Mouse (Mus musculus) limb, embryonic 14.5 days (tissue): Measurements from ENCODE around the gene Supt7l. TPM values are rescaled to one million over a fixed set of nuclear protein-coding genes. Genes with fewer than 3 reads are reported as not detected.

Source experiments
- ATAC-seq: fragments of 200-750 bp; cut with Nextera tagmentation; 2 replicates; pipeline ENCODE4 v1.8.0; 2017; ENCODE audit warnings: low read depth, moderate number of reproducible peaks, moderate TSS enrichment; ENCODE audit not compliant: low FRiP score
- DNase-seq: peaks from one replicate; pipeline ENCODE4 v3.0.0-alpha.2; 2015; ENCODE audit warnings: low spot score
- H3K27ac ChIP-seq: fragments of 300-500 bp; sonication (generic); replicated peaks from 2 replicates; pipeline ENCODE4 v1.5.1; 2014; ENCODE audit warnings: low read depth, mild to moderate bottlenecking, low read length, moderate library complexity, mixed read lengths
- H3K27me3 ChIP-seq: fragments of 300-500 bp; sonication (generic); 2 replicates; pipeline ENCODE4 v1.6.1; 2014; ENCODE audit warnings: low read length, mixed read lengths; ENCODE audit not compliant: control insufficient read depth, insufficient read depth
- H3K36me3 ChIP-seq: fragments of 300-500 bp; sonication (generic); 2 replicates; pipeline ENCODE4 v1.6.1; 2014; ENCODE audit warnings: mild to moderate bottlenecking, low read length, moderate library complexity, mixed read lengths; ENCODE audit not compliant: control insufficient read depth, insufficient read depth
- H3K4me1 ChIP-seq: fragments of 300-500 bp; sonication (generic); 2 replicates; pipeline ENCODE4 v1.6.1; 2014; ENCODE audit warnings: antibody characterized with exemption, low read length, mixed read lengths; ENCODE audit not compliant: control insufficient read depth, insufficient read depth
- H3K4me2 ChIP-seq: fragments of 300-500 bp; sonication (generic); replicated peaks from 2 replicates; pipeline ENCODE4 v1.6.1; 2014; ENCODE audit warnings: low read depth, mild to moderate bottlenecking, low read length, moderate library complexity; ENCODE audit not compliant: severe bottlenecking
- H3K4me3 ChIP-seq: fragments of 300-500 bp; sonication (generic); replicated peaks from 2 replicates; pipeline ENCODE4 v1.5.1; 2014; ENCODE audit warnings: low read length
- H3K9ac ChIP-seq: fragments of 300-500 bp; sonication (generic); 2 replicates; pipeline ENCODE4 v1.6.1; 2014; ENCODE audit warnings: mild to moderate bottlenecking, low read depth, low read length, moderate library complexity; ENCODE audit not compliant: severe bottlenecking
- H3K9me3 ChIP-seq: fragments of 300-500 bp; sonication (generic); 2 replicates; pipeline ENCODE4 v1.6.1; 2016; ENCODE audit warnings: low read length; ENCODE audit not compliant: control insufficient read depth
- POLR2A ChIP-seq: fragments of 200-500 bp; IDR thresholded peaks from 2 replicates; pipeline ENCODE4 v1.8.0; 2012; ENCODE audit warnings: inconsistent platforms, mild to moderate bottlenecking, moderate library complexity, borderline replicate concordance; ENCODE audit not compliant: insufficient read depth, insufficient read length; ENCODE audit errors: extremely low read depth
- WGBS: fragments of 180-500 bp; shearing (Covaris S2); extraction: QIAGEN DNeasy Blood & Tissue Kit; methylation state at CpG from one replicate; pipeline ENCODE4 v1.1.7; 2014; 5-methylcytosine and 5-hydroxymethylcytosine counted together
- polyA plus RNA-seq, 2 experiments: library from polyadenylated mRNA; depleted of rRNA in 1 of 2; stranded (reverse) in 1 of 2; unstranded in 1 of 2; fragments of >200 nt; fragmentation: Nextera tagmentation in 1 of 2; extraction: Ambion mirVana in 1 of 2; gene quantifications; 2 replicates each; pipeline versions ENCODE4 v1.2.1 to v1.2.3; 2012 to 2014

Gene Supt7l
- polyA plus RNA-seq, 2 experiments: 11.4 to 18.0 TPM

DNA sequence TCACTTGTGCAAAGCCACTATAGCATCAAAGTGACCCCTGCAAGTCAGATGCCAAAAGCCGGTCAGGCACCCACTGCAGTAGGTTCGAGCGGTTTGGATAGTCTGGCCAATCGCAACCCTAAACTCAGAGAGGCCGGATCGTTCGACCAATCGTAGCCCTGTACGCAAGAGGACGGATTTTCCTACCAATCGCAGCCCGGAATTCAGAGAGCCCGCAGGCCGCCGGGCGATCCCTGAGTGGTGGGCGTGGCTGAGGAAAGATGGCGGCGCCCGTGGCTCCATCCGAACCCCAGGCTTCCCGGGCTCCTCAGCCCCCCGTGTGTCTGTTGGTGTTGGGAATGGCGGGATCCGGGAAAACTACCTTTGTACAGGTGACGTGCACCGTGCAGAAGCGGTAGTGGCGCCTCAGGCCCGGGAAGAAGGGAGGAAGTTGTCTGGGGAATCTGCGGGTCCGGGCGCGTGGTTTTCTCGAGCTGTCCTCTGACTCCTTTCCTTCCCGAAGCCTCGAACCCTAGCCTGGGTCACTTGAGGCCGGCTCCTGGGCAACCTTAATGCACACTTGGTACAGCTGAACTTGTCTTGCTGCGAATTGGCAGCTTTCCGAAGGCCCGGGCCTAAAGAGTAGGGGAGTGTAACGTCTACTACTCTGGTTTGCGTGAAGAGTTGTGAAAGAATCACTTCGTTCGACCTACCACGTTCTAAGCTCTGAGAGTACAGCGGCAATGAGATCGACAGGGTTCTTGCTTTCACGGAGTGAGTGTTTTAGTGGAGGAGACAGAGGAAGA lies 32.9 kb downstream of the Supt7l start, which contains the start of gene Gpn1:
TSS of gene Gpn1 (plus strand) at position 229 of the 785 bp plus-strand sequence.
- H3K4me2 ChIP-seq: peak within 1 kb of the TSS; percentile 79
- peak; percentile 100 for ATAC-seq
- H3K27ac ChIP-seq: no peak within 1 kb of the TSS
- peaks cover 37% of the 10 kb centered on the region for H3K36me3 ChIP-seq
- peak; percentile 95 for DNase-seq
- peaks cover 5% of the 10 kb centered on the region for H3K4me1 ChIP-seq
- no peaks in the 10 kb centered on the region for H3K27me3 ChIP-seq
- H3K9ac ChIP-seq: peak within 1 kb of the TSS; percentile 74
- peak; percentile 58; the same call in 1 of the 2 replicates for TF ChIP-seq POLR2A
- H3K9me3 ChIP-seq: no peaks in the 10 kb centered on the region
- peak within 1 kb of the TSS; percentile 90 for H3K4me3 ChIP-seq
- under 1% methylated on average over 49 of the region's 49 CpGs for WGBS

DNA sequence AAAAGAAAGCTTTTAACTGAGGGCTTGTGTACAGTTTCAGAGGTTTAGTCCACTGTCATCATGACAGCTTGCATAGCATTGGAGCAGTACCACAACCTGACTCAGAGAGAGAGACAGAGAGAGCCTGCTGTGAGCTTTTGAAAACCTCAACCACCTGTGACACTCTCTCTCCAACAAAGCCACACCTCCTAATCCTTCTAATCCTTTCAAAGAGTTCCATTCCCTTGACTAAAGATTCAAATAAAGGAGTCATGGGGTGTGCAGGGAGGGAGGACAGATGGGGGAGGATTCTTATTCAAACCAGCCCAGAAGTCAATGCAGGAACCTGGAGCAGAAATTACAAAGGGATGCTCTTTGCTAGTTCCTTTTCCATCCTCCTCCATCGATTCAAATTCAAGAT lies 35.6 kb downstream of the Supt7l start:
- Histone ChIP-seq H3K4me2 (no peak overlapping the region), H3K4me1 (peaks cover 5% of the 10 kb centered on the region), H3K27ac (no peak overlapping the region), H3K9ac (no peak overlapping the region), H3K36me3 (peaks cover 11% of the 10 kb centered on the region), H3K9me3 (no peaks in the 10 kb centered on the region), H3K27me3 (no peaks in the 10 kb centered on the region), H3K4me3 (no peak overlapping the region)
- DNase-seq (no peak), ATAC-seq (no peak)
- WGBS: 75% methylated on average over 1 of the region's 1 CpGs
- TF ChIP-seq POLR2A: no peak

DNA sequence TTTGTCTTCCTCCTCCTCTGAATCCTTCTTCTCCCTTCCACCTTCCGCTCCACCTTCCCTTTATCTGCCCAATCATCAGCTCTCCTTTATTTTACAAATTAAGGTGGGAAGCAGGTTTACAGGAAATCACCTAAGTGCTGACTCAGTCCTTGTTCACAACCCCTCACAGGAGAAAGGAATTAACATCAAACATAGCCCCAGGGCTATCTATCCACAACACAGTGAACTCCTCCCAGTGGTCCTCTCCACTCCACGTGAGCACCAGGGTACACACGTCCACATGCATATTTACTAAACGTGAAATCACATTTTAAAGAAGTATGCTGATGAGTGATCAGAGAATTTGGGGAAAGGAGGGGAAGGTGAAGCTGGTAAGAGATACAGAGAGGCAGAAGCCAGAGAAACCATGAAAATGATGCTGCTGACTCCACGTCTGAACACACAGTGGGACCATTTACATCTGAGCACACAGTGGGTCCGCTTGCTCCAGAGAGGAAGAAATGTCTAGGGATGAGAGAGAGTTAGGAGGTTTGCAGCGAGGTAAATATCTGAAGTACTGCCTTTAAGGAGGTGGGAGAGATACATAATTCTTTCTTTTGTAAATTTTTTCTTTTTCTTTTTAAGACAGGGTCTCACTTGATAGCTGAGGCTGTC lies 38.4 kb downstream of the Supt7l start:
- 58% methylated on average over 7 of the region's 7 CpGs for WGBS
- TF ChIP-seq POLR2A: no peak
- Histone ChIP-seq H3K36me3 (no peaks in the 10 kb centered on the region), H3K4me1 (no peaks in the 10 kb centered on the region), H3K27me3 (no peaks in the 10 kb centered on the region), H3K9ac (no peak overlapping the region), H3K4me2 (no peak overlapping the region), H3K4me3 (no peak overlapping the region), H3K27ac (no peak overlapping the region), H3K9me3 (no peaks in the 10 kb centered on the region)
- ATAC-seq (no peak), DNase-seq (no peak)

DNA sequence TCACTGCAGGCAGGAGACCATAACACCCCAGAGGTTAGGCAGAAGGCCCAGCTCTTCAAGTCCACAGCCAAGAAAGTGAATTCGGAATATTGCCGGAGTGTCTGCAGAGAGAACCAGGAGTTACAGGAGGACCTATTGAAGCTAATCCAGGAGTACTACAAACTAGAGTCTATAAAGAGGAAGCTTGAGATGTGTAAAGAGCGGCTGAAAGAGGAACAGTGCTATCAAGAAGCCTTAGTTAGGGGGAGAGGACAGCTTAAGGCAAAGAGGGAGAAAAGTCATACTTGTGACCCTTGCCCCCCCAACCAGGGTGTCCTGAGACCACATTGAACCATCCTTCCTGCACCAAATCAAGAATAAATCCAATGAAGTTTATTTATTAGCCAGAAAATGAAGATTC lies 39.7 kb downstream of the Supt7l start:
- Histone ChIP-seq H3K4me2 (no peak overlapping the region), H3K4me3 (no peak overlapping the region), H3K27ac (no peak overlapping the region), H3K36me3 (no peaks in the 10 kb centered on the region), H3K9me3 (no peaks in the 10 kb centered on the region), H3K4me1 (no peaks in the 10 kb centered on the region), H3K9ac (no peak overlapping the region), H3K27me3 (no peaks in the 10 kb centered on the region)
- no peak for DNase-seq
- ATAC-seq: no peak
- TF ChIP-seq POLR2A: no peak
- WGBS: 98% methylated on average over 3 of the region's 3 CpGs

DNA sequence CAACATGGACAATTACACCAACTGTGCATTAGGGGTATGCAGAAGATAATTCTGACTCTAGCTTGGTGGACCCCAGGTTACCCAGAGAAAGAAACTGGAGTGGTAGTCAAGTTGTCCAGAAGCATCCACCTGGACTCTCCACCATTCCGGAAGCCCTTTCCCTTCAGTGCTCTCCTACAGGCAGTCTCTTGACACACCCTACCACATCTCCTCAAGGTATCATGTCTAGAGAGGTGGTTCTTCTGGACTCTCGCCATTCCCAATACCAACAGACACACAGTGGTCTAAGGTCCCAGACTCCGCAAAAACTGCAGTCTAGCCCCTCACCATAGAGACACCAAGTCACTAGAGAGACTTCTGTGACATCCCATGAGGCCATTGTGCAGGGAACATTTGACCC lies 42.2 kb downstream of the Supt7l start, which contains the start of gene 4930548H24Rik:
TSS of gene 4930548H24Rik (plus strand) at position 301 of the 400 bp plus-strand sequence.
- H3K4me1 ChIP-seq: no peaks in the 10 kb centered on the region
- H3K27me3 ChIP-seq: no peaks in the 10 kb centered on the region
- no peak within 1 kb of the TSS for H3K27ac ChIP-seq
- H3K9ac ChIP-seq: no peak within 1 kb of the TSS
- H3K9me3 ChIP-seq: no peaks in the 10 kb centered on the region
- H3K4me2 ChIP-seq: no peak within 1 kb of the TSS
- peaks cover 20% of the 10 kb centered on the region for H3K36me3 ChIP-seq
- no peak within 1 kb of the TSS for H3K4me3 ChIP-seq
- no peak for DNase-seq
- no peak for TF ChIP-seq POLR2A
- no peak for ATAC-seq
- WGBS: 95% methylated on average over 3 of the region's 3 CpGs
